Mouse (Mus musculus): ENCODE data around the gene Gm13023.
"Not testable (repeated sequence)": the region's sequence is repeated elsewhere in the genome, so short reads cannot be mapped to it uniquely, and the experiment has no call there.

Gene Gm13023

DNA sequence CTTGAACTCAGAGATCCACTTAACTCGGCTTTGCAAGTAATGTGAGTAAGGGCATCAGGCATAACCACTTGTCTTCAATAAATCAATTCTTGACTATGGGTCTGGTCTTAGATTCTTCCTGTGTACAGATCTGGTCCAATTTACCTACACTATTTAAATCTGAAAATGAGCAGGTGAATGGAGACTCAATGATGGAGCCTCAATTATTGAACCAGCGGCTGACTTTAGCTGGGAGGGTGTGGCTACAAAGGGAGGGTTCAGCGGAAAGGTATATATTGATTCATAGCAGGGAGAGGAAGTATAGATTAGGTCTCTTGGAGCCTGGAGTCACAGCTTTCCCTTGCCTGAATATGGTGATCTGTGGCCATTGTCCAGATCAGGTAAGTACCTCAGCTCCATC is at the start of gene Gm13023:
Gene Gm13023, plus strand, starts transcription at position 301 of the 400 bp plus-strand sequence.
- not testable (repeated sequence) for DNase-seq (ENCODE audit: extremely low read depth, insufficient read length, low spot score)

DNA sequence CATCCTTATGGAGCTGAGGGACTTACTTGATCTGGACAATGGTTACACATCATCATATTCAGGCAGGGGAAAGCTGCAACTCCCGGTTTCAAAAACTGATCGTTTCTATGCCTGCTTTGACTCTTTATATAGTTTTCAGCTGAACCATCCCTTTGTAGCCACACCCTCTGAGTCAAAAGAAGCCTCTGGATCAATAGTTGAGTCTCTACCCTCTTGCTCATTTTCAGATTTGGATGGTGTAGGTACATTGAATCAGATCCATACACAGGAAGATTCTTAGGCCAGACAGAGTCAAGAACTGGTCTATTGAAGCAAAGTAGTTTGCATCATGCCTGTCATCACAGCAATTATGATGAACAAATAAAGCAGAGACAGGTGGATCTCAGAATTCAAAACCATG is 26.8 kb downstream of the Gm13023 start, which contains the start of gene Gm13084:
Gene Gm13084, minus strand, starts transcription at position 101 of the 400 bp plus-strand sequence.
- DNase-seq (ENCODE audit: extremely low read depth, insufficient read length, low spot score): no peak
